Mouse (Mus musculus): ENCODE results near the gene Zfp541. TPM values are rescaled to one million over a fixed set of nuclear protein-coding genes. Genes with fewer than 3 reads are reported as not detected.

Zfp541 gene
- 0.03 TPM in 1 of 2 replicates, not detected in the other for polyA plus RNA-seq (2012; rRNA removed)

GRCm38 (mm10) chr7:16061219-16062098, at the start of gene Zfp541:
Gene Zfp541 (plus strand): TSS chr7:16061814.
- WGBS: 66% methylated on average over 80 of the region's 80 CpGs
- DNase-seq (ENCODE audit: low read depth, low spot score): no peak

GRCm38 (mm10) chr7:16012576-16013263, 48.9 kb upstream of the Zfp541 start:
- no peak for DNase-seq (ENCODE audit: low read depth, low spot score)
- WGBS: 69% methylated on average over 11 of the region's 11 CpGs

- no peak for DNase-seq (ENCODE audit: low read depth, low spot score)
- WGBS: 65% methylated on average over 5 of the region's 5 CpGs
Observed at GRCm38 (mm10) chr7:16013722-16014275, 47.8 kb upstream of the Zfp541 start.

GRCm38 (mm10) chr7:16014521-16015175, 47.0 kb upstream of the Zfp541 start:
- no peak for DNase-seq (ENCODE audit: low read depth, low spot score)
- WGBS: 64% methylated on average over 8 of the region's 8 CpGs

- WGBS: 66% methylated on average over 5 of the region's 5 CpGs
- DNase-seq (ENCODE audit: low read depth, low spot score): no peak
Observed at GRCm38 (mm10) chr7:16015384-16015783, 46.2 kb upstream of the Zfp541 start.

- 17% methylated on average over 9 of the region's 9 CpGs for WGBS
- DNase-seq (ENCODE audit: low read depth, low spot score): no peak
Observed at GRCm38 (mm10) chr7:16018016-16018810, 43.4 kb upstream of the Zfp541 start.

- WGBS: 43% methylated on average over 5 of the region's 5 CpGs
- no peak for DNase-seq (ENCODE audit: low read depth, low spot score)
Observed at GRCm38 (mm10) chr7:16019256-16020094, 42.1 kb upstream of the Zfp541 start.

GRCm38 (mm10) chr7:16024603-16025222, 36.9 kb upstream of the Zfp541 start:
- 48% methylated on average over 8 of the region's 8 CpGs for WGBS
- DNase-seq (ENCODE audit: low read depth, low spot score): no peak

- DNase-seq (ENCODE audit: low read depth, low spot score): no peak
- 62% methylated on average over 6 of the region's 6 CpGs for WGBS
Observed at GRCm38 (mm10) chr7:16028102-16028927, 33.3 kb upstream of the Zfp541 start.

GRCm38 (mm10) chr7:16031072-16031471, 30.5 kb upstream of the Zfp541 start:
- no peak for DNase-seq (ENCODE audit: low read depth, low spot score)
- WGBS: 82% methylated on average over 4 of the region's 4 CpGs

GRCm38 (mm10) chr7:16033059-16033458, 28.6 kb upstream of the Zfp541 start:
- DNase-seq (ENCODE audit: low read depth, low spot score): no peak
- 33% methylated on average over 1 of the region's 1 CpGs for WGBS

GRCm38 (mm10) chr7:16033580-16034461, 27.8 kb upstream of the Zfp541 start:
- 42% methylated on average over 8 of the region's 8 CpGs for WGBS
- DNase-seq (ENCODE audit: low read depth, low spot score): no peak

- no peak for DNase-seq (ENCODE audit: low read depth, low spot score)
- WGBS: 46% methylated on average over 6 of the region's 6 CpGs
Observed at GRCm38 (mm10) chr7:16036972-16037371, 24.6 kb upstream of the Zfp541 start.

GRCm38 (mm10) chr7:16039363-16039762, 22.3 kb upstream of the Zfp541 start:
- DNase-seq (ENCODE audit: low read depth, low spot score): no peak
- WGBS: 88% methylated on average over 5 of the region's 5 CpGs

- DNase-seq (ENCODE audit: low read depth, low spot score): no peak
- WGBS: 66% methylated on average over 2 of the region's 2 CpGs
Observed at GRCm38 (mm10) chr7:16041208-16041607, 20.4 kb upstream of the Zfp541 start.
